Mouse (Mus musculus): ENCODE data around the gene Tdrd1.

Gene Tdrd1

DNA sequence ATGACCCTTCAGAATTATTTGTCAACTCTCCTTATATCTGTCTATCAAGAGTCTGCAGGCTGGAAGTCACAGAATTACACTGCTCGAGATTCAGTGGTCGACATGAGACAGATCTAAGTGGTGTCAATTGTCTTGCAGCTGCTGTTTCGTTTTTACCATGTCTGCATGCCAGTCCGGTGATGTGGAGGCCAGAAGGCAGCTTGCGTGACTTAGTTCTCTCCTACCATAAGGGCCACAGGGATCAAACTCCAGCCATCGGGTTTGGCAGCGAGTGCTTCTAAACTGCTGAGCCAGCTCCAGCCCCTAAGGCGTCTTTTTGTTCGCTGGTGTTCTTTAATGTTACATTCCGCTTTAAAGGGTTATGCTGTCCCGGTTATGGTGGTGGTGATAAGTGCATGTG lies 2.3 kb downstream of the Tdrd1 start:
- CTCF ChIA-PET: no interaction called here

DNA sequence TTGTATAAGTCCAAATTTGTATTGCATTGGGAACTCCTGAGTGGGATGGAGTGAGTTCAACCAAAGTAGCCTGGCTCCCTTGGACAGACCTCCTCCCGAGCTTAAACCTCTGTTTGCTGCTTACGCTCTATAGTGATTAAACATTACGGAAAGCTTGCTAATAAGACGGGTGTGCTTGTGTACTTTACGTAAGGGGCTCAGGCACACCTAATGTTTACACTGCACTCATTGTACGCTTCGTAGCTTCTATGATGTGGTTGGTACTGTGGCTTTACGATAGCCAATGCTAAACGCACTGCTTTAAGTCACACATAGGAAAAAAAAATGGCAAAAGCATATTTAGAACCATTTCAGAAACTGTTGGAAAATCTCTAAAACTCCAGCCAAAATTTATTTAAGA lies 3.3 kb downstream of the Tdrd1 start:
- CTCF ChIA-PET: interaction anchor here (0.7 kb wide), 2 partner anchors 63 to 482 kb away, joined by 3 to 5 read pairs; no protein-coding TSS in a partner anchor

DNA sequence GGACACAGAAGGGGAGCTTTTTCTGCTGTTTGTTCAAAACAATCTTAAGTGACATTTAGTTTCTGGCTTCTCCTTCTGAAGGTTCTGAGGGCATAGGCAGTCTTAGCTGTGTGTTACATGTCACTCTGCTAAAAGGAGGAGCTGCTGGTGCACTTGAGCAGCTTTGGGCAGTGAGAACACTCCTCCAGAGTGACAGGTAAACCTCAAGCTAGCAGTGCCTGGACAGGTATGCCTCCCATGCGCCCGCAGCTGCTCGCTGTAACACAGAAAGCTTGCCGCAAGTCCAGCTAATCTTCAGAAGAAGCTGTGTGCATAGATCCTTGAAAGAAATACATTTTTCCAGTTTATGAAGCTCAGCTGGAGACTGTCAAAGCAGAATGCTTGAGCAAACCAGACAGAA lies 4.2 kb downstream of the Tdrd1 start:
- CTCF ChIA-PET: interaction anchor here (0.7 kb wide), 2 partner anchors 63 to 483 kb away, joined by 3 to 5 read pairs; no protein-coding TSS in a partner anchor

DNA sequence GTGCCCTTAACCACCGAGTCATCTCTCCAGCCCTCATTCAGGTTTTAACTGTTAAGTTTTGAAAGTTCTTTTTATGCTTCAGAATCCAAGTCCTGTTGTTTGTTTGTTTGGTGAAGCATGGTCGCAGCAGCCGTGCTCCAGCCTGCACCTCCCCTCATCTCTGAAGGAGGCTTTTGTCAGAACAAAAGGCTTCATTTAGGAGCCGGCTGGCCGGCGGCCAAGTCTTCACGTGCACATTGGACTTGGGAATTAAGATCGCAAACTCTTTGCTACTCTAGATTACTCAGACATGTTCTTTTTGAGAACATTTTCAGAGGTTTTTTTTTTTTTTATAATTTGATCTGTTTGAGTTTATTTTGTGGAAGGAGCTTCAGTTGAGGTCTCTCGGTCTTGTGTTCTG lies 9.3 kb downstream of the Tdrd1 start:
- CTCF ChIA-PET: no interaction called here

DNA sequence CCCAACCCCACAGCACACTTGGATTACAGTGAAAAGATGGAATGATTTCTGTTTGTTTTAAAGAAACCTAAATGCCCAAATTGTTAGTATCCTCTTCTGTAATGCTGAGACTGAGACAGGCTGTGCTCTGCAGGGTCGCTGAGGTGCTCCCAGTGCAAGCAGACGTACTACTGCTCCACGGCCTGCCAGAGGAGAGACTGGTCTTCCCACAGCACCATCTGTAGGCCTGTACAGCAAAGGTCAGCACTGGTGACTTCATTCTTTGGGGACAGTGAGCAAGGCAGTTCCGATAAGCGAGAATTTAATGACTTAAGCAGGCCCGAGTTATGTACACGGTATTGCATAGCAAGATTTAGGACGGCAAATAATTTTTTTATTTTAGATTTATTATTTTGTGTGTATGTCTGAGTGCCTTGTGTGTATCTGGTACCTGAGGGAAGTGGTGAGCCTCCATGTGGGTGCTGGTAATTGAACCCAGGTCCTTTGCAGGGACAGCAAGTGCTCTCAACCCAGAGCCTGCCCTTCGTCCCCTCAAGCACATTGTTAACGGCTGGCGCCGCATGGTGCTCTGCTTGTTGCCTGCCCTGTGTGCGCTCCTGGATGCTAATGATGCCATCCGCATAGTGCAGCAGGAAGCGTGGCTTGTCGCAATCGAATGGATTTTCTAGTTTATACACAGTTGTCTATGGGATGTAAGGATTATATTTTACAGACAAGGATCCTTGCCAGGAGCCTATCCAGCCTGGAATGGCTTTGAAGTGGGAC lies 13.1 kb downstream of the Tdrd1 start:
- CTCF ChIA-PET: interaction anchor here (0.6 kb wide), 1 partner anchor 606 kb away, joined by 4 read pairs; no protein-coding TSS in a partner anchor

DNA sequence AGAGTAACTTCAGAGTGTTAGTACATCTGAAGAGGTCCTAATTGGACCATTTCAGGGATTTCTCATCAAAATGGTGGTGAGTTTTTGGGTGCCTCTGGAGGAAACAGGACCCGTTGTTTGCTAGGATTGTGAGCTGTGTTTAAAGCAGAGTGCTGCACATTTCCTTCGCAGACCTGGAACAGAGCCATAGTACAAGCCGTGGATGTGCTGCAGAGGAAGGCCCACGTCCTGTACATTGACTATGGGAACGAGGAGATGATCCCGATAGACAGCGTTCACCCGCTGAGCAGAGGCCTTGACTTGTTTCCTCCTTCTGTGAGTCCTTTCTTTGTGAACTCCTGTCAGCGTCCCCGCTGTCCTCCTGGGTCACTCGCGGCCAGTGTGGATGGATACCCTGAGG lies 17.0 kb downstream of the Tdrd1 start:
- CTCF ChIA-PET: no interaction called here

DNA sequence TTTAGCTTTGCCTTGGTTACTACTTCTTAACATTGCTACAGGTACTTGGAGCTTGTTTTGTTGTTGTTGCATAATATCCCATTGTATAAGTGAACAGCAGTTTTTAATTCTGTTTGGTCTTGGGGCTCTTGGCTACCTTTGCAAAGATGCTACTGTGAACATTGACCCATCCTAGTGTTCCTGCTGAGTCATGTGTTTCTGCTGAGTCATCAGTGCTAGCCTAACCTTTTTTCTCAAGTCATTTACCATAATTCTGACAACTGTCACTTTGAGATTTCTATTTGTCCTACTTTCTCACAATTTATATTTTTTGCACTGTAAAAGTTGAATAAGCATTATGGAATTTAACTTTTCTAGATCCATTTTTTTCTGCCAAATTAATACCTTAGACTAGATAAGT lies 26.6 kb downstream of the Tdrd1 start:
- CTCF ChIA-PET: no interaction called here

DNA sequence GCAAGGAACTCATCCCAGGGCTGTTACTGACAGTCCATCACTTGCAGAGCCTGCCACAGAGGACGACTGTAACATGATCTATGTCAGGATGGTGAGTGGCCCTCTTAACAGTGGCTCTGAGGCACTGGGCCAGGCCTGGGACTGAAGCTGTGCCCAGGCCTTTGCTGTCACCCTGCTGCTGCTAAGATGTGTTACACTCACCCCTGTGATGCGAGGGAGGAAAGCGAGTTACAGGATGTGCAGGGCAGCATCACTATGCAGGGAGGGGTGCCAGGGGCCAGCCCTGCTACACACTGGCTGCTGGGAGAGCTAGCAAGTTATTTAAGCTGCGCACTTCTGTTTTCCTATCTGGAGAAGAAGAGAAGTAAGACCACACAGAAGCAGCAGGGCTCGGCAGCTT lies 30.4 kb downstream of the Tdrd1 start:
- CTCF ChIA-PET: no interaction called here

DNA sequence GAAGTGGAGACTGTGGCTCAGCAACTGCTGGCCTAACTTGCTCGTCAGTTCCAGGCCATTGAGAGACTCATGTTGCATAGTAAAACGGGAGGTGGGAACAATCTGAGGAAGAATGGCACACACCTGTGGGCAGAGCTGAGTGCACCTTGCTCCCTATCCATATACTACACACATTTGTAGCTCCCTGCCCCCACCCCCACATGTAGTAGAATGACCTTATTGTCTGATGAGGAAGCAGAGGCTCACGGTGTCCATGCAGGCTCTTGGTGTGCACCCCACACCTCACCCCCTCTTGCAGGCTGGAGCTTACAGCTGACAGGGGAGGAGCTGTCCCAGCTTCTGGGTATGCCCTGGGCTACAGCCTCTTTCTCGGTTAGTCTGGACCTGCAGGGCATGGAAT lies 41.7 kb downstream of the Tdrd1 start:
- CTCF ChIA-PET: no interaction called here

DNA sequence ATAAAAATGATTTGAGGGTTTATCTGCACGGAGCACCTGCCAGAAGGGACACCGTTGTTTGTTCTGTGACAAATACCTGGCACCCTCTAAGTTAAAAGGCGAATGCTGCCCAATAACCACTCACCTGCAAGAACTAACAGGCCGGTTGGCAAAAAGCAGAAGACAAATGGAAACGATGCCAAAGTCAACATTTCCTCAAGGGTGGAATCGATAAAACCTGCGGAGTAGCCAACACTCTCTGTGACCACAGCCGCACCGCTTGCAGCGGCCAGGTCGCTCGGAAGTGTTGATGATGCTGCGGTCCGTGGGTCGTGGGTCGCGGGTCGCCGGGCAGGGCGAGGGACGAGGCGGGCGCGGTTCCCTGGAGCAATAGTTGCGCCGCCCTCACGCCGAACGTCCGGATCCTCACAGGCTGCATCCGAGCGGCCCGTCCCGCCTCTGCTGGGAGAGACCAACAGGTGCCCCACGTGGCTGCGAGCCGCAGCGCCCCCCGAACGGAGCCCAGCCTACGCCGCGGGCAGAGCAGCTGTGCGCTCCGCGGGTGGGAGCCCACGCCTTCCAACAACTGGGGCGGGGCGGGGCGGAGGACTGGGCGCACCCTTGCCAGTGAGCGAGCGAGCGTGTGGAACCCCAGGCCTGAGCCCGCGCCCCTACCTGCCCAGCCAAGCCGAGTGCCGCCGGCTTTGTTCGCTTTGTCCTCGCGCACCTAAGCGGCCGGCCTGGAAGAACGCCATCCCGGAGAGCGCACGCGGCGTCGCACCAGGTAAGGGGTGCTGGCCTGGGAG lies 48.0 kb downstream of the Tdrd1 start, which contains the start of gene Vwa2:
Gene Vwa2, plus strand, starts transcription at position 434 of the 785 bp plus-strand sequence.
- CTCF ChIA-PET: no interaction called here

DNA sequence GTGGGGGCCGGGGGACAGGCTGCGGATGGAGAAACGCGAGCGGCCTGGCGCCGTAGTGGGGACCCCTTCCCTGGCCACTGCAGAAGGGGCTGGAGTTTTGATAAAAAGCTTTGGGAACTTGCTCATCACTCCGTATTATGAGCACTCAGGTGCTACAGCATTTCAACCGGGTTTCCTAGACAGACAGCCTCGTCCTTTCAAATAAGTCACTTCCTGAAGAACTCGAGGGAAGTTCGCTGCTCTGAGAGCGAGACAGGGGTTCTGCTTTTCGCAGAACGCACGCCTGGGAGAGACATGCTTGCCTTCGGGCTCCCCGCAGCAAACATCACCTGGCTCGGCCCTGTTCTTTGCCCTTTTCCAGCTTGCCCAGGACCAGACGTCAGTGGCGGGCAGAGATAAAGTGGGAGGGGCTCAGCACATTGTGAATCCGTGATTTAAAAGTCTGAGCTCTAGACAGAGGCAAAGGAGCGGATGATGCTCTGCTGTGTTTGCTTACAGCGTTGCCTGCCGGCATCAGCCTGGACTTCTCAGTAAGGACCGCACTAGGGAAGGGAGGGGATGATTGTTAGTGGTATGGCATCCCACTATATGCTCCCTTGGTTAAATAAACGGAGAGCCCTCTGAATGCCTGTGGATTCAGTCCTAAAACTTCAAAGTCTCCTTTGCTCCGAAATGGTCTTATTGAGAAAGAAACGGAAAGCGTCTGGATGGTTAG lies 48.7 kb downstream of the Tdrd1 start:
- CTCF ChIA-PET: no interaction called here

DNA sequence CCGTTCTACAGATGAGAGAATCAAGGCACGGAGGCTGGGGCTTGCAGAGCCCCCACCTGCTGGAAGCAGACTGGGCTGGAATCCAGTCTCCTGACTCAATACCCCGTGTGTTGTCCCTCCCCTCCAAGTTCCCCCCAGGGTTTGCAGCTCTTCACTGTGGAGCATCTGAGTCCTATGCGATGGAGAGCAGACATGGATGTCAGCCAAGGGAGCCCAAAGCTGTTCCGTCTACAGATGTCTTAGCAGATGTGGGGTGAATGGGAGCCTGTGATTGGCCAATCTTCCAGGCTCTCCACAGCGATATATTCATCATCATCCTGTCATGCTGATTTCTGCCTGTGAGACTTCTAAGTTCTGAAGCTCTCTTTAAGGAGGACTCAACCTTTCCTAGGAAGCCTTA lies 51.4 kb downstream of the Tdrd1 start:
- CTCF ChIA-PET: no interaction called here

DNA sequence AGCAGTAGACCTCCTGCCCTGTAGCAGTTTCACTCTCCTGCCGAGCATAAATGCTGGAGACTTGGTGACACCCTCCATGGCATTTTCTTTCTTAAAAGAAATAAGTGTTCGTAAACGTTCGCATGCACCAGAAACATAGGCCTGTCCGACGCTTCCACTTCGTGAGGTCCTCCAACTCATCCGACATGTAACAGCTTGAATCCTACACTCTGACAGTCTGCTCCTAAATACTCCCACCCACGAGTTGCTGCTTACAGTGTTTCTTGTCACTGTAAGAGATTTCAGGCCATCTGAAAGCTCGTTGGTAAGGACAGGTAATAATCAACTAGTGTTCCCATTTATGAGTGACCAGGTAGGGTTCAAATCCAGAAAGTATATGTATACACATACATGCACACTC lies 61.9 kb downstream of the Tdrd1 start:
- CTCF ChIA-PET: no interaction called here

DNA sequence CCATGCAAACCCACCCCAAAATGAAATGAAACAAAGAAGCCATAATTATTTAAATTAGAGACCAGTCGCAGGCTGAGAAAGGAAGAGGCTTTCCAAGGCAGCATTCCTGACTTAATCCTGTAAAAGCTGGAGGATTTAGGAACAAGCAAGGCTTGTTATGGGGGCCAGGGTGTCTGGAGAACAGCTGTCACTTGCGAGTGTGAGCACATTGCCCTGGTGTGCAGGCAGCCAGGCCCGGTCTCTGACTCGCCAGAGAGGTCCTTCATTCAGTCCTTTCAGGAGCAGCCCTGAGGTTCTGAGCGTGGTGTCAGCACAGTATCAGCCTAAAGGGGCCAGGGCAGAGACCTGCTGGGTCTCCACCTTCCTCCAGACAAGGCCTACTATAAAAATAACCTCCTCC lies 62.6 kb downstream of the Tdrd1 start:
- CTCF ChIA-PET: no interaction called here

DNA sequence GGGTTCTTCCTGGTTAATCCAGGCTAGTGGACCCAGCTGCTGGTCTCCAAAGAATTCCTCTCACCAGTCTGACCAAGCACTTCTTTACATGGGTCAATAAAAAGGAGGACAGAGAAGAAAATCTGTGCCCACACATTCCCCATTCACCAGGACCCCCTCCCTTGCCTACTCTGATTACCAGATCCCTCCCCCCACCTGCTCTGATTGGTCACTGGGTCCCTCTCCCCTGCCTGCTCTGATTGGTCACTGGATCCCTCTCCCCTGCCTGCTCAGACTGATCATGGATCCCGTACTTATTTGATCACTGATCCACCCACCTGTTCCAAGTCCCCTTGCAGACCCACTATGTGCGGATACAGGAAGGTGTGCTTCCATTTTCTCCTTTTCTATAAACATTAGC lies 65.4 kb downstream of the Tdrd1 start:
- CTCF ChIA-PET: no interaction called here

DNA sequence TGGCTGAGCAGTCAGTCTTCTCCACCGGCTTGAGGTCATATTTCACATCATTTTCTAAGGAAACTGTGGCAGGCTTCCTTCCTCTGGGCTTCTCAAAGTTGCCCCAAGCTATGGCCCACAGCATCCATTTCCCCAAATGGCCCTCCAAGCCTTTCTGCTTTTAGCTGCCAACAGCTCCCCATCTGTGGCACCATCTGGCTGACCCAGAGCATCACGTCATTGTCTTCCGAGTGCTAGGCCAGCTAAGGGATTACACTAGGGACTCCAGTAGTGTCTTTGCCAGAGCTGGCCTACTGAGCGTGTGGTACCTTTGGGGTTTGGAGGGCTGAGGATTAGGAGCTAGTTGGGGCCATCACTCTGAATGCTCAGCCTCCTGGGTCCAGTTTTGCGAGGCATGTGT lies 66.6 kb downstream of the Tdrd1 start:
- CTCF ChIA-PET: no interaction called here

DNA sequence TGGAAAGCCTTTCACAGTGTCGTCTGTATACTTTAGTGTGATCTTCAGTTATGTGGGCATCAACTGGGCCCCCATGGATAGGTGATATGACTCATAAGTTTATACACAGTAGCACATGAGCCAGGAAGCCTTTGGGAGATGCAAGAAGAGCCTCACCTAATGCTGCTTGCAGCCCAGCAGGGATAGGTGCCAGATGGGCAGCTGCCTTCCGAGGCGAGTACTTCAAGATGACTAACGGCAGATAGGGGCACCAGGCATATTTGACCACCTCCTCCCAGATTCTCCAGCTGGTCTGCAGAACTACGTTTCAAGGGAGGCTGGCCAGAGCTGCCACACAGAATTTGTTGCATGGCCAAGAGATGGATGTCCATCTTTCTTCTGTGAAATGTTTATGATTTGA lies 67.3 kb downstream of the Tdrd1 start:
- CTCF ChIA-PET: no interaction called here

DNA sequence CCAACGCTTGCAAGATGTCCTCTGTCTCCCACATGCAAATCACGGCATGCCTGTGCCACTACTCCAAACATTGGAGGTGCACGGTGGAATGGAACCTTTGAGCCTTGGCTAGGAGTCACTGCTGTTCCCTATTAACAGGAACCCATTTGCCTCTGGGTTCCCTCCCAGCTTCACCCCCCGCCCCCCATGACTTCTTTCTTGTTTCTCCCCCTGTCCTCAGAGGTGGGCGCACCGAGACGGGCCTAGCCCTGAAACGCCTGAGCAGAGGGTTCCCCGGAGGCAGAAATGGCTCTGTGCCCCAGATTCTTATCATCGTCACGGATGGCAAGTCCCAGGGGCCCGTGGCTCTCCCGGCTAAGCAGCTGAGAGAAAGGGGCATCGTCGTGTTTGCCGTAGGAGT lies 71.6 kb downstream of the Tdrd1 start:
- CTCF ChIA-PET: no interaction called here

DNA sequence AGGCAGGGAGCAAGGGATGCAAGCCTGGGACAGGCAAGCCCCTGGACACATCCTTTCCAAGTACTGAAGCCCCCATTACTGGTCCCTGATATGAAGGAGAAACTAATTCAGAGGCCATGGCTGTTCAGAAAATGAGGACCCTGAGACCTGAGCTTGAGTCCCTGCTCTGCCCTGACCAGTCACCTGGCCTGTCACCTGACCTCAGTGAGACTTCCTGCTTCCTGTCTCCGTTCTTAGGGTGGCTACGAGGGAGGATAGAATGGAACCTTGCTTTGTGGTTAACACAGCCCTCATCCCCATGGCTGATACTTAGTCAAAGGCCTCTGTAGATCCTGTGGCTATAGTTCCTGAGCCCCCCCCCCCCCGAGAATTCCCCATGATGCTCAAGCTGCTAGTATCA lies 78.1 kb downstream of the Tdrd1 start:
- CTCF ChIA-PET: interaction anchor here (0.9 kb wide), 1 partner anchor 483 kb away, joined by 15 read pairs; no protein-coding TSS in a partner anchor

DNA sequence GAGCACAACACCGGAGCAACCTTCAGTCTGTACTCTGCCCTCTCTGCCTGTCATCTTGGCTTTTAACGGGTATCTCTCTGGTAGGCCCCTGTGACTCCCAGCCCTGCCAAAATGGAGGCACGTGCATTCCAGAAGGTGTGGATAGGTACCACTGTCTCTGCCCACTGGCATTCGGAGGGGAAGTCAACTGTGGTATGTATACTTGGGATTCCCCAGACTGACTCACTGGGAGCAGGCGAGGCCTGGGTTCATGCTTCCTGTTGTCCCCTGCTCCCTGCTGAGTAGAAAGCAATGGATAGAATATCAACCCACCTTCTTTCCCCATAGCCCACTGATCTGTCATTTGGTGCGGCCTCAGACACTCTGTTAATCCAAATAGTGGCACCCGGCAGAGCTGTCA lies 79.4 kb downstream of the Tdrd1 start:
- CTCF ChIA-PET: no interaction called here

DNA sequence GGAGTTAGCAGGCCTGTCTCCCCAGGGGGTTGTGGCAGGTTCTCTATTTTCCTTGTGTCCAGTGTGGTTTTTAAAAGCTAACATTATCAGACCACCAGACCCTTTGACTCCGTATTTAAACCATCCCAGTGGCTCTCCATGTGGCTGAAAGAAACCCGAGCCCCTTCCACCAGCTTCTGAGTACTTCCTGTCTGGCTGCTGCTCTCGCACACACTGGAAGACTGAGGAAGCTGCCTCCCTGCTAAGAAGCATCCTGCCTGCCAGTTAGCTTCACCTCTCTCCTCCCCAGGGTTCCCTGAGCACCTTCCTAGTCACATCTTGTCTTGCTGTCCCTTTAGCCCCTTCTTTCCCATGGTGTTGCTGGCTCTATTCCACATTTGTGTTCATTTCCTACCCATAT lies 81.8 kb downstream of the Tdrd1 start:
- CTCF ChIA-PET: interaction anchor here (0.5 kb wide), 1 partner anchor 695 kb away, joined by 4 read pairs; no protein-coding TSS in a partner anchor

DNA sequence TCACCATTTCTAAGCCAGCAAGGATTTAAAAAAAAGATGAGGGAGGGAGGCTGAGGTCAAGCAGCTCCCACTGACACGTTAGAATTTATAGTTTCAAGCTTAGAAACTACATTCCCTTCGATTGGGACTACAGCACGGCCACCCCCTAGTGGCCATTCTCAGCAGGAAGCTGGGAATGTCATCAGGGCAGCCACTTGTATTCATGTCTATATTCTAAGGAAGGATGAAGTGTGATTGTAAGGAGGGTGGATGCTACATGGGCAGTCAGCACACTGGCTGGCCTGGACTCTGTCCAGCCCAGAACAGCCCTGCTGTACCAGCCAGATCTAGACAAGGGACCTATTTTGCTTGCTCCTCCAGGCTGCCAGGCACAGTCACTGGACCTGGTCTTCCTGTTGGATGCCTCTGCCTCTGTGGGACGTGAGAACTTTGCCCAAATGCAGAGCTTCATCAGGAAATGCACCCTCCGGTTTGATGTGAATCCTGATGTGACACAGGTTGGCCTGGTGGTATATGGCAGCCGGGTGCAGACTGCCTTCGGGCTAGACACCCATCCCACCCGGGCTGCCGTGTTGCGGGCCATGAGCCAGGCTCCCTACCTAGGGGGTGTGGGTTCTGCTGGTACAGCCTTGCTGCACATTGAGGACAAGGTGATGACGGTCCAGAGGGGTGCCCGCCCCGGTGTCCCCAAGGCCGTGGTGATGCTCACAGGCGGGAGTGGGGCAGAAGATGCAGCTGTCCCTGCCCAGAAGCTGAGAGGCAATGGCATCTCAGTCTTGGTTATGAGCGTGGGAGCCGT lies 82.7 kb downstream of the Tdrd1 start:
- CTCF ChIA-PET: interaction anchor here (0.5 kb wide), 1 partner anchor 696 kb away, joined by 4 read pairs; no protein-coding TSS in a partner anchor

Measured in spleen, embryonic (tissue).